Mouse (Mus musculus): Measurements from ENCODE around the gene Timp2. TPM values are rescaled to one million over a fixed set of nuclear protein-coding genes. Genes with fewer than 3 reads are reported as not detected.

The Timp2 gene
- polyA plus RNA-seq, 1 experiment from 2014 or later: 6.1 TPM

DNA sequence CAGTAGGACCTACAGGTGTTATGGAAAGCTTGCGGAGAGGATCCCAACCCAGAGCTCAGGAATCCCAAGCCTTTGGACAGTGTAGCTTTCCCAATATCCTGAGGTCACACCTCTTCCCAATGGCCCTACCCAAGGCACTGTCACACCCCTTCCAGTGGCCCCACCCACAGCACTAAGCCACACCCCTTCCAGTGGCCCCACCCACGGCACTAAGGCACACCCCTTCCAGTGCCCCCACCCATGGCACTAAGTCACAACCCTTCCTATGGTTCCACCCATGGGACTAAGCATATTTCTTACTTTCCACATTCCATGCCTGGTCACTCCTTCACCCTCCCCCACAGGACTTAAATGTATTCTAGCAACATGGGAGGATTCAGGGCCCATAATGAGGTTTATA, 56.7 kb downstream of the Timp2 start:
- peak; percentile 47; the same call in 1 of the 2 replicates for ATAC-seq (ENCODE audit: low read depth)
- no peaks in the 10 kb centered on the region for H3K4me1 ChIP-seq (ENCODE audit: control insufficient read depth, low read depth, low read length)
- no peak overlapping the region for H3K27ac ChIP-seq (ENCODE audit: low read length)
- H3K9me3 ChIP-seq (replicated peaks; ENCODE audit: control insufficient read depth, low read length): no peaks in the 10 kb centered on the region
- H3K4me3 ChIP-seq (ENCODE audit: low read depth, low read length): no peak overlapping the region
- no peak overlapping the region for H3K4me2 ChIP-seq (ENCODE audit: low read depth, low read length)
- no peaks in the 10 kb centered on the region for H3K27me3 ChIP-seq (ENCODE audit: control insufficient read depth, insufficient read depth, low read depth, low read length)
- H3K36me3 ChIP-seq (ENCODE audit: control insufficient read depth, insufficient read depth): no peaks in the 10 kb centered on the region
- no peak overlapping the region for H3K9ac ChIP-seq (ENCODE audit: low read depth, low read length)
- WGBS (ENCODE audit: insufficient replicate concordance): 61% methylated on average over 2 of the region's 2 CpGs

DNA sequence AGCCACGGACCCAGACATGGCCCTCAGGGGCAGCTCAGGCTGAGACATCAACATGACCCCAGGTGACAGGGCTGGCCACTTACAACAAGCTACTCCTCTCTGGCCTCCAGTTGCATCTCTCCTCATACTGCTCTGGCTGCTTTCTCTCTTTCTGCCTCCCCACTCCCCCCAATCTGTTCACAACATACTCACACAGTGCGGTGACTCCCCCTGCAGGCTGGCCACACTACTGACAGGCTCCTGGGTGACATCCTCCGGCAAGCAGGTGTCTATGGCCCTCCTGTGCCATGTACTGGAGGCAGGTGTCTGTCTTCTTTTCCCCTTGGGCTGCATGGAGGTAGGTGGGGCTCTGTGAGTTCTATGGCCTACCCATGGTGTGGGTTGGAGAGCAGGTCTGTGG, 57.6 kb downstream of the Timp2 start:
- Histone ChIP-seq H3K27ac (ENCODE audit: low read length) (no peak overlapping the region), H3K4me3 (ENCODE audit: low read depth, low read length) (no peak overlapping the region), H3K4me2 (ENCODE audit: low read depth, low read length) (no peak overlapping the region), H3K4me1 (ENCODE audit: control insufficient read depth, low read depth, low read length) (no peaks in the 10 kb centered on the region), H3K27me3 (ENCODE audit: control insufficient read depth, insufficient read depth, low read depth, low read length) (no peaks in the 10 kb centered on the region), H3K36me3 (ENCODE audit: control insufficient read depth, insufficient read depth) (no peaks in the 10 kb centered on the region), H3K9ac (ENCODE audit: low read depth, low read length) (no peak overlapping the region), H3K9me3 (replicated peaks; ENCODE audit: control insufficient read depth, low read length) (no peaks in the 10 kb centered on the region)
- 59% methylated on average over 3 of the region's 3 CpGs for whole genome bisulfite sequencing (ENCODE audit: insufficient replicate concordance)
- no peak for ATAC-seq (ENCODE audit: low read depth)

DNA sequence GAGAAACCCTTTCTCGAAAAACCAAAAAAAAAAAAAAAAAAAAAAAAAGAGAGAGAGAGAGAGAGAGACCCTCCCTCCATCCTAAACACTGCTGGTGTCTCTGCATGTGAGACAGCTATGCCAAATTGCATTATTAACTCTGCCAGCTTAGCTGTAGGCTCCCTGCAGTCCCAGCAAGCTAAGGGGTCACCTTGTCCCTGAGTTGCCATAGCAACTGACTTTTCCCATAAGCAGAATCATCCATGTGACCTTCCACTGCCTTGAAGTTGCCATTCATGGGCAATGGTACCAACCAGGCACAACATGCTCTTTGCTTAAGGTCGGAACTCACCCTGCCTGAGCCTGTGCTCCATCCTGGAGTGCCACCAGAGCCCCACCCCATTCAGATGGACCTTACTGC, 60.5 kb downstream of the Timp2 start:
- no peak overlapping the region for H3K4me3 ChIP-seq (ENCODE audit: low read depth, low read length)
- peaks cover 5% of the 10 kb centered on the region for H3K4me1 ChIP-seq (ENCODE audit: control insufficient read depth, low read depth, low read length)
- H3K36me3 ChIP-seq (ENCODE audit: control insufficient read depth, insufficient read depth): no peaks in the 10 kb centered on the region
- 48% methylated on average over 1 of the region's 2 CpGs for WGBS (ENCODE audit: insufficient replicate concordance)
- no peaks in the 10 kb centered on the region for H3K27me3 ChIP-seq (ENCODE audit: control insufficient read depth, insufficient read depth, low read depth, low read length)
- ATAC-seq (ENCODE audit: low read depth): no peak
- H3K9ac ChIP-seq (ENCODE audit: low read depth, low read length): no peak overlapping the region
- no peak overlapping the region for H3K27ac ChIP-seq (ENCODE audit: low read length)
- H3K9me3 ChIP-seq (replicated peaks; ENCODE audit: control insufficient read depth, low read length): no peaks in the 10 kb centered on the region
- no peak overlapping the region for H3K4me2 ChIP-seq (ENCODE audit: low read depth, low read length)

DNA sequence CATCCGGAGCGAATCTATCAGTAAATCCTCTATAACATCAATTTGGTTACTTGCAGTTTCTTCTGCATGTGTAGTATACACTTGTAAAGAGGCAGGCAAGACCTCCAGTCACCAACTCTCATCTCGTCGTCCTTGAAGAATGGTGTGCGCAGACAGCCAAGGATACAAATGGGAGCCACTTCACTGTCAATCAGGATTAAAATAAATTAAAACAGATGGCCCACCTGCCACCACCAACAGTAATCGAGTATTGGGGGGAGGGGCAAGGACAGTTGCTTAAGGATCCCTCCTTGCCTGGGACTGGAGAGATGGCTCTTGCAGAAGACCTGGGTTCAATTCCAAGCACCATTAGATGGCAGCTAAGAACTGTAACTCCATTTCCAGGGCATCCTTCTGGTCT, 62.9 kb downstream of the Timp2 start:
- 58% methylated on average over 6 of the region's 6 CpGs for WGBS (ENCODE audit: insufficient replicate concordance)
- H3K27ac ChIP-seq (ENCODE audit: low read length): no peak overlapping the region
- peaks cover 17% of the 10 kb centered on the region for H3K4me1 ChIP-seq (ENCODE audit: control insufficient read depth, low read depth, low read length)
- no peak overlapping the region for H3K9ac ChIP-seq (ENCODE audit: low read depth, low read length)
- no peak overlapping the region for H3K4me2 ChIP-seq (ENCODE audit: low read depth, low read length)
- ATAC-seq (ENCODE audit: low read depth): no peak
- H3K4me3 ChIP-seq (ENCODE audit: low read depth, low read length): no peak overlapping the region
- H3K9me3 ChIP-seq (replicated peaks; ENCODE audit: control insufficient read depth, low read length): no peaks in the 10 kb centered on the region
- no peaks in the 10 kb centered on the region for H3K27me3 ChIP-seq (ENCODE audit: control insufficient read depth, insufficient read depth, low read depth, low read length)
- H3K36me3 ChIP-seq (ENCODE audit: control insufficient read depth, insufficient read depth): no peaks in the 10 kb centered on the region

DNA sequence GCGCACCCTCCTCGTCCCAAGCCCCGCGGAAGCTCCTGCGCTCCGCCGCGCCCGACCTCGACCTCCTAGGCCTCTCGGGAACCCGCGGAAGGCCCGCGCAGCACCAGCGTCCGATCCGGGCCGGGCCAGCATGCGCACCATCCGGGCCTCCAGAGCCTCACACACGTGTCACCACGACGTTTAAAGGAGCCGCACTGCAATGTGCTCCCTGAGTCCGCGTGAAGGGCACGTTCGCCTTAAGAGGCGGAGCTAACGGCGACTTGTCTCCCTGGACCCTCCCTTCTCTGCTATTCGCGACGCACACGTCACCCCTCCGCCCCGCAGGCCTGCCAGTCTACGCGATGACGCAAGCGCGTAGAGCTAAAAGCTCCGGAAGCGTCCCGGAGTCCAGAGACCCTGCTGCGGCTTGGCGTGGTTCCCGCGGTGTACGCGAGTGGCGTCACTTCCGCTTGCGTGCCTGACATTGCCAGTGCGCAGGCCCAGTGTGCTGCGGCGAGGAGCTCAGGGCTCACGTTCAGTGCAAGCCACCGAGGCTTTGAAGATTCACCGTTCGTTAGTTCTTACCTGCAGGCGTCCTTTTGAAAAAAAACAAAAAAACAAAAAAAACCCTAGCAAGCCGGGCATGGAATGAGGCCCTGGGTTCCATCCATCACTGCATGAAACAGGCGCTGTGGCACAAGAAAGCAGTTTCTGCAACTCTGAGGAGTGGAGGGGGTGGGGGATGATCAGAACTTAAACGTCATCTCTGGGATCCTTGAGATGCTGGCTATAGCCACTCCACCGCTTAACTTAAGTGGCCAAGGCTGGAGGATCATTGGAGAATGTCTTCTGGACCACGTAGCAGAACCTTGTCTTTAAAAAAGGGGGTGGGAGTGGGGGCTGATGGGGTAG, 65.3 kb downstream of the Timp2 start, which contains the start of gene Usp36:
Usp36 (minus strand) TSS at position 246 of the 891 bp plus-strand sequence.
- Histone ChIP-seq H3K27me3 (ENCODE audit: control insufficient read depth, insufficient read depth, low read depth, low read length) (no peaks in the 10 kb centered on the region), H3K4me3 (ENCODE audit: low read depth, low read length) (peak within 1 kb of the TSS; percentile 78), H3K9ac (ENCODE audit: low read depth, low read length) (peak within 1 kb of the TSS; percentile 76), H3K4me1 (ENCODE audit: control insufficient read depth, low read depth, low read length) (peaks cover 17% of the 10 kb centered on the region), H3K36me3 (ENCODE audit: control insufficient read depth, insufficient read depth) (peaks cover 4% of the 10 kb centered on the region; the same call in 1 of the 2 replicates), H3K4me2 (ENCODE audit: low read depth, low read length) (peak within 1 kb of the TSS; percentile 93), H3K27ac (ENCODE audit: low read length) (peak within 1 kb of the TSS; percentile 65), H3K9me3 (replicated peaks; ENCODE audit: control insufficient read depth, low read length) (no peaks in the 10 kb centered on the region)
- WGBS (ENCODE audit: insufficient replicate concordance): 1% methylated on average over 68 of the region's 68 CpGs
- peak; percentile 94 for ATAC-seq (ENCODE audit: low read depth)

DNA sequence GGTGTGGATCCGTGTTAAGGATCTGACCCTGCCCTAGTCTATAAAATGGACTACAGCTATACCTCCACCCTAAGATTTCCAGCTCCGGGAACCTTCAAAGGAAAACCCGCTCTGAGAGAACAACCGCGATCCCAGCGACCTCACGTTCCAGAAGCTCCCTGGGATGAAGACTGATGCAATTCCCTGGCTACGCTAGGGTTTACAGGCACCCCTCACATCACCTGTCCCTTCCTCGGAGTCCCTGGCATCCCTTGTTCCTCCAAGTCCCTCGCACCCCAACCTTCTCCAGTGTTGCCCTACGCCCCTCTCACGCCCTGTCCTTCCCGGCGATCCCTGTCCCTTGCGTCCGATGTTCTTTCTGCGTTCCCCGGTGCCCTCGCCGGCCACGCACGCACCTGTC, 66.0 kb downstream of the Timp2 start:
- peaks cover 17% of the 10 kb centered on the region for H3K4me1 ChIP-seq (ENCODE audit: control insufficient read depth, low read depth, low read length)

DNA sequence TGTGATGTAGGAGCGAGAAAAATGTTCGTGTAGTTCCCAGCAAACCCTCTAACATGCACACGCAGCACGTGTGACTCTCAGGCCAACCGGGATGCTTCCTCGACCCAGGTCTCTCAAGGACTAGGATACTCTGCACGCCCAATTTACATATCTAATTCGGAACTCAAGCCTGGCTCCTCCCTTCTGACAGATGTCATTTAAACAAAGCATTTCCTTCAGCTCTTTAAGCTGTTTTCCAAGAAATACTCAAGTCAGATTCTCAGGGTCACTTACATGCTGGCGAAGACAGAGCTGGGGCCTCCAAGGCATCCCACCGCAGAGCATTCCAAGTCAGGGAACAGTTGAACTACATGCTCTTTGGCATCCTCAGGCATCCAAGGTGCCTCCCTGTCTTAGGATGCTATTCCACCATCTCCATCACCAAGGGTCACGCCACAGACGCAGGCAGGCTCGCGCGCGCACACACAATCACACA, 66.5 kb downstream of the Timp2 start:
- Histone ChIP-seq H3K9ac (ENCODE audit: low read depth, low read length) (peak overlapping the region; percentile 76), H3K4me2 (ENCODE audit: low read depth, low read length) (peak overlapping the region; percentile 93), H3K4me3 (ENCODE audit: low read depth, low read length) (peak overlapping the region; percentile 78), H3K9me3 (replicated peaks; ENCODE audit: control insufficient read depth, low read length) (no peaks in the 10 kb centered on the region), H3K36me3 (ENCODE audit: control insufficient read depth, insufficient read depth) (peaks cover 8% of the 10 kb centered on the region), H3K27me3 (ENCODE audit: control insufficient read depth, insufficient read depth, low read depth, low read length) (no peaks in the 10 kb centered on the region), H3K27ac (ENCODE audit: low read length) (no peak overlapping the region), H3K4me1 (ENCODE audit: control insufficient read depth, low read depth, low read length) (peaks cover 17% of the 10 kb centered on the region)
- no peak for ATAC-seq (ENCODE audit: low read depth)
- 2% methylated on average over 16 of the region's 16 CpGs for WGBS (ENCODE audit: insufficient replicate concordance)

More for the DNA sequence above, 66.0 kb downstream of the Timp2 start:
- Histone ChIP-seq H3K36me3 (ENCODE audit: control insufficient read depth, insufficient read depth) (peaks cover 6% of the 10 kb centered on the region), H3K4me2 (ENCODE audit: low read depth, low read length) (peak overlapping the region; percentile 93), H3K9ac (ENCODE audit: low read depth, low read length) (peak overlapping the region; percentile 76), H3K27me3 (ENCODE audit: control insufficient read depth, insufficient read depth, low read depth, low read length) (no peaks in the 10 kb centered on the region), H3K9me3 (replicated peaks; ENCODE audit: control insufficient read depth, low read length) (no peaks in the 10 kb centered on the region), H3K27ac (ENCODE audit: low read length) (peak overlapping the region; percentile 65), H3K4me3 (ENCODE audit: low read depth, low read length) (peak overlapping the region; percentile 78)
- peak; percentile 1 for ATAC-seq (ENCODE audit: low read depth)
- WGBS (ENCODE audit: insufficient replicate concordance): 0% methylated on average over 22 of the region's 22 CpGs

DNA sequence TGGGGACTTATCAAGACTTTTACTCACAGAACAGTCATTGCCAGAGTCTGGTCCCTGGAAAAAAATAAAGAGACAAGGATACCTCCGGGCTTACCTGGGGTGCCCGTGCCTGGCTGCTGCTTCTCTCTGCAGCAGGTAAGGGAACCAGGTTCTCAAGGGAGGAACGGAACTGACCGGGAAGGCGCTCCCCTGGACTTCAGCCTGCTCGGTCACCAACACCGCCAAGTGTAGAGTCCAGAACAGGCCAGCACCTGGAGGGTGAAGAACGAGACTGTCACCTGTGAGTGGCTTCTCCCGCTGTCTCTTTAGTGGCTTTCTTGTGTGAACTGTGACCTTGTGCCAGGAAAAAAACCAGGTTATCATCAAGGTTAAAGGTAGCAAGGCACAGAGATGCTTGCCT, 68.0 kb downstream of the Timp2 start:
- H3K9ac ChIP-seq (ENCODE audit: low read depth, low read length): no peak overlapping the region
- peaks cover 8% of the 10 kb centered on the region for H3K36me3 ChIP-seq (ENCODE audit: control insufficient read depth, insufficient read depth)
- H3K4me3 ChIP-seq (ENCODE audit: low read depth, low read length): no peak overlapping the region
- 83% methylated on average over 9 of the region's 9 CpGs for WGBS (ENCODE audit: insufficient replicate concordance)
- no peak overlapping the region for H3K4me2 ChIP-seq (ENCODE audit: low read depth, low read length)
- no peak for ATAC-seq (ENCODE audit: low read depth)
- no peaks in the 10 kb centered on the region for H3K9me3 ChIP-seq (replicated peaks; ENCODE audit: control insufficient read depth, low read length)
- no peaks in the 10 kb centered on the region for H3K27me3 ChIP-seq (ENCODE audit: control insufficient read depth, insufficient read depth, low read depth, low read length)
- peaks cover 17% of the 10 kb centered on the region for H3K4me1 ChIP-seq (ENCODE audit: control insufficient read depth, low read depth, low read length)
- no peak overlapping the region for H3K27ac ChIP-seq (ENCODE audit: low read length)

DNA sequence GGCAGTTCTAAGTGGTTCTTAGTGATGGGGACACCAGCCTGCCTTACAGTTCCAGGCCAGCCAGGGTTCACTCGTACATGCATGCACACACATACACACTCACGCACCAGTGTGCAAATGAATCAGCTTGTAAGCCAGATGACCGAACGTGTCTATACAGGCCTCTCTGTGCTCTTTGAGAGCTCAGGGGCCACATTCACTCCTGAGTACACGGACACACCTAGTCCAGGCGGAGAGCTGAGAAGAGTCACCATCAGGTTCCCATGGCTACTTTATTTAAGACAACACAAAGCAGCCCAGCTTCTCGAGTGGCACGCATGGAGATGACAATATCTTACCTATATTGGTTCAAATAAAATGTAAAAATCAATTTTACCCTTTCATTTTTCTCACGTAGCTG, 69.1 kb downstream of the Timp2 start:
- H3K27ac ChIP-seq (ENCODE audit: low read length): no peak overlapping the region
- no peak overlapping the region for H3K4me2 ChIP-seq (ENCODE audit: low read depth, low read length)
- no peak overlapping the region for H3K9ac ChIP-seq (ENCODE audit: low read depth, low read length)
- no peaks in the 10 kb centered on the region for H3K27me3 ChIP-seq (ENCODE audit: control insufficient read depth, insufficient read depth, low read depth, low read length)
- 80% methylated on average over 9 of the region's 9 CpGs for WGBS (ENCODE audit: insufficient replicate concordance)
- H3K36me3 ChIP-seq (ENCODE audit: control insufficient read depth, insufficient read depth): peaks cover 11% of the 10 kb centered on the region
- H3K9me3 ChIP-seq (replicated peaks; ENCODE audit: control insufficient read depth, low read length): no peaks in the 10 kb centered on the region
- H3K4me1 ChIP-seq (ENCODE audit: control insufficient read depth, low read depth, low read length): peaks cover 17% of the 10 kb centered on the region
- H3K4me3 ChIP-seq (ENCODE audit: low read depth, low read length): no peak overlapping the region
- ATAC-seq (ENCODE audit: low read depth): no peak
